Mouse (Mus musculus) frontal cortex, adult (tissue): ENCODE measurements around the gene Zfand3.

Source experiments
- ATAC-seq: cut with Nextera tagmentation; 2 replicates; pipeline ENCODE4 v1.9.2; 2017; ENCODE audit warnings: mild to moderate bottlenecking, moderate library complexity, mixed read lengths; ENCODE audit not compliant: low TSS enrichment

The Zfand3 gene

GRCm38 (mm10) chr17:30148320-30148719, 143.8 kb downstream of the Zfand3 start:
- ATAC-seq: no peak

GRCm38 (mm10) chr17:30149911-30150310, 145.4 kb downstream of the Zfand3 start:
- no peak for ATAC-seq

GRCm38 (mm10) chr17:30154144-30154543, 149.6 kb downstream of the Zfand3 start:
- no peak for ATAC-seq

GRCm38 (mm10) chr17:30154861-30155260, 150.3 kb downstream of the Zfand3 start:
- no peak for ATAC-seq

- ATAC-seq: no peak
Observed at GRCm38 (mm10) chr17:30155411-30155925, 150.9 kb downstream of the Zfand3 start.

GRCm38 (mm10) chr17:30158419-30159108, 154.0 kb downstream of the Zfand3 start:
- no peak for ATAC-seq

- no peak for ATAC-seq
Observed at GRCm38 (mm10) chr17:30159341-30159740, 154.8 kb downstream of the Zfand3 start.

- no peak for ATAC-seq
Observed at GRCm38 (mm10) chr17:30160823-30161432, 156.4 kb downstream of the Zfand3 start.

- no peak for ATAC-seq
Observed at GRCm38 (mm10) chr17:30162983-30163382, 158.4 kb downstream of the Zfand3 start.

- peak; percentile 31; the same call in 1 of the 2 replicates for ATAC-seq
Observed at GRCm38 (mm10) chr17:30163793-30164192, 159.3 kb downstream of the Zfand3 start.

- ATAC-seq: no peak
Observed at GRCm38 (mm10) chr17:30164818-30165217, 160.3 kb downstream of the Zfand3 start.

GRCm38 (mm10) chr17:30177435-30177834, 172.9 kb downstream of the Zfand3 start:
- no peak for ATAC-seq

- ATAC-seq: no peak
Observed at GRCm38 (mm10) chr17:30178402-30178801, 173.9 kb downstream of the Zfand3 start.

GRCm38 (mm10) chr17:30180197-30180596, 175.7 kb downstream of the Zfand3 start:
- no peak for ATAC-seq

- no peak for ATAC-seq
Observed at GRCm38 (mm10) chr17:30181554-30181953, 177.0 kb downstream of the Zfand3 start.

- no peak for ATAC-seq
Observed at GRCm38 (mm10) chr17:30182063-30182462, 177.5 kb downstream of the Zfand3 start.

- no peak for ATAC-seq
Observed at GRCm38 (mm10) chr17:30183561-30183960, 179.0 kb downstream of the Zfand3 start.

- ATAC-seq: no peak
Observed at GRCm38 (mm10) chr17:30187154-30187553, 182.6 kb downstream of the Zfand3 start.

- ATAC-seq: no peak
Observed at GRCm38 (mm10) chr17:30187581-30187980, 183.0 kb downstream of the Zfand3 start.

GRCm38 (mm10) chr17:30188031-30188981, 183.8 kb downstream of the Zfand3 start:
- peak; percentile 66 for ATAC-seq

- ATAC-seq: no peak
Observed at GRCm38 (mm10) chr17:30191097-30191640, 186.6 kb downstream of the Zfand3 start.
